Mouse (Mus musculus): ENCODE measurements around the gene Borcs8. TPM values are rescaled to one million over a fixed set of nuclear protein-coding genes. Genes with fewer than 3 reads are reported as not detected.
A peak's percentile ranks its signal among the peaks of the same experiment; 100 is the strongest.

Borcs8 gene
- polyA plus RNA-seq (2014; fragmentation: Nextera tagmentation; extraction: Ambion mirVana): 48.4 and 49.0 TPM in 2 replicates

DNA sequence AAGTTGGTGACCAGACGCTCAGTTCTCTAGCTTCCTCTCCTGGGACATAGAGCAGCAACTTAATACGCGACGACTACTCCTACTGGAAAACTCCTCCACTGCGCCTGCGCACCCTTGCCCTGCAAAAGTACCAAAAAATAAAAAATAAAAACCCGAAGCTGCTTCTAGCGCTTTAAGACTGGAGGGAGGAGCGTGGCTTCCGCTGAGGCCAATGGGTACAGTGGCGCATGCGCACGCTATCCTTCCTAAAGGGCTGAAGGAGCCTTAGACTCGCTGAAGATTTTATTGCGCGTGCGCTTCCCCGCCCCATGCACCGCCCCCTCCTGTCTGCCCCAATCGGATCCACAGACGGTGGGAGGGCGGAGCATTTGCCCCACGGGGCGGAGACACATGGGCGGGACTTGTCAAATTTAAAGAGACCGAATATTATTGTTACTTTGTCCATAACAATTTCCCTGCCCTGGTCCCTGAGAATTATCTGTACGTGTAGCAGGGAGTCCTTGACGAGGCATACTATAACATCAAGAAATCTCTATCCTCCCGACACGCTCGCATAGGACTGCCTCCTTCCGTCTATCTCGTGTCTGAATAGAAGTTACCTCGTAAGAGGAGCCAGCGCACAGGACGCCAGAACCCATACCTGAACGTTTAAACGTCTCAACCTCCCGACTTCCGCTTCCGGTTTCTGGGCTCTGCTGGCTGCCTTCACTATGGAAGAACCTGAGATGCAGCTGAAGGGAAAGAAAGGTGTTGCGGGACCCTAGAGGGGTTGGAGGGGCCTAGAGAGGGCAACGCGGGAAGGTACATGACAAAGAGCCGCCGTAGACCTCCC, at the start of gene Borcs8, which contains the start of the genes Rfxank and Mef2b:
Borcs8 (plus strand) TSS at position 474 of the 832 bp plus-strand sequence.
Rfxank (minus strand) TSS at position 129 of the 832 bp plus-strand sequence.
Mef2b (plus strand) TSS at position 686 of the 832 bp plus-strand sequence.
- peak within 1 kb of the TSS; percentile 61 for H3K27ac ChIP-seq (ENCODE audit: low read depth, low read length)
- no peaks in the 10 kb centered on the region for H3K27me3 ChIP-seq (ENCODE audit: control insufficient read depth, insufficient read depth, low read length)
- H3K9ac ChIP-seq (ENCODE audit: low read depth, low read length): peak within 1 kb of the TSS; percentile 77
- under 1% methylated on average over 46 of the region's 46 CpGs for WGBS
- ATAC-seq (ENCODE audit: low FRiP score) (peak; percentile 97), DNase-seq (ENCODE audit: low spot score) (peak; percentile 100)
- peak within 1 kb of the TSS; percentile 79 for H3K4me3 ChIP-seq (ENCODE audit: low read depth, low read length)
- 0 out of 2 replicates have a peak, but pooled peaks cover 6% of the 10 kb centered on the region for H3K36me3 ChIP-seq (ENCODE audit: control insufficient read depth, insufficient read depth, low read length)
- H3K4me2 ChIP-seq (replicated peaks; ENCODE audit: low read depth, low read length): peak within 1 kb of the TSS; percentile 73
- peaks cover 8% of the 10 kb centered on the region; the same call in 1 of the 2 replicates for H3K4me1 ChIP-seq (replicated peaks; ENCODE audit: control insufficient read depth, insufficient read depth, low read length)
- H3K9me3 ChIP-seq (ENCODE audit: control insufficient read depth, low read length): no peaks in the 10 kb centered on the region

DNA sequence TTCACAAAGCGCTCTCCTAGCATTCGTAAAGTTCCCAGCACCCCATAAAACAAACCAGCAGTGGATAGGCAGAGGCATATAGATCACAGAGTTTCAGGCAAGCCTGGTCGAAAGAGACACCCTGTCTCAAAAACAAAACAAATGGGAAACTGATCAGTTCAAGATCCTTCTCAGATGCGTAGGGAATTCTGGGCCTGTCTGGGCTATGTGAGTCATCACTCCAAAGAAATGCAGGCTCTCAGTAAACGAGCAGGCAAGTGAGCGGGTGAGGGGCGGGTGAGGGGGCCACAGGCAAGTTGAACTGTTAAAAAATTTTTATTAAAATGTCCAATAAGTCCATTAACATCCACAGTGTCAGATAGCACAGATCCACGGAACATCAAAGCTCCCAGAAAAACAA, 46.5 kb upstream of the Borcs8 start:
- whole genome bisulfite sequencing: 72% methylated on average over 8 of the region's 8 CpGs
- Histone ChIP-seq H3K27me3 (ENCODE audit: control insufficient read depth, insufficient read depth, low read length) (peaks cover 19% of the 10 kb centered on the region), H3K27ac (ENCODE audit: low read depth, low read length) (no peak overlapping the region), H3K9me3 (ENCODE audit: control insufficient read depth, low read length) (no peaks in the 10 kb centered on the region; the same call in 1 of the 2 replicates), H3K4me2 (replicated peaks; ENCODE audit: low read depth, low read length) (no peak overlapping the region), H3K4me1 (replicated peaks; ENCODE audit: control insufficient read depth, insufficient read depth, low read length) (0 out of 2 replicates have a peak, but pooled peaks cover 8% of the 10 kb centered on the region), H3K36me3 (ENCODE audit: control insufficient read depth, insufficient read depth, low read length) (peaks cover 10% of the 10 kb centered on the region), H3K4me3 (ENCODE audit: low read depth, low read length) (no peak overlapping the region), H3K9ac (ENCODE audit: low read depth, low read length) (no peak overlapping the region)
- DNase-seq (ENCODE audit: low spot score): no peak
- ATAC-seq (ENCODE audit: low FRiP score): no peak

DNA sequence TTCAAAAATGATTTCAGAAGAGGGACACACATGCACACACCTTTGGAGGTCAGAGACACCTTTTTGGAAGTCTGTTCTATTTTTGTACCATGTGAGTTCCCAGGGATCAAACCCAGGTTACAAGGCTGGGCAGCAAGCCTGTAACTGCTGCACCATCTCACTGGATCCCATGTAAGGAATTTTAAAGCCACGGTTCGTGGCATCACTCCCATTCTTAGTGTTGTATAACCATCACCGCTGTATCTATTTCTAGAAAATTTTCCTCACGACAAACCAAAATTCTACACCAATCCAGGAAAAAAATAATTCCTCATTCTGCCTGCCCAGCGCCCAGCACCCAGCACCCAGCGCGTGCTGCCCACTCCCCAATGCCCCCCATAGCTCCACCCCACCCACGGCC, 40.0 kb upstream of the Borcs8 start:
- H3K9ac ChIP-seq (ENCODE audit: low read depth, low read length): no peak overlapping the region
- DNase-seq (ENCODE audit: low spot score) (no peak), ATAC-seq (ENCODE audit: low FRiP score) (no peak)
- 82% methylated on average over 8 of the region's 8 CpGs for WGBS
- H3K9me3 ChIP-seq (ENCODE audit: control insufficient read depth, low read length): no peaks in the 10 kb centered on the region; the same call in 1 of the 2 replicates
- H3K36me3 ChIP-seq (ENCODE audit: control insufficient read depth, insufficient read depth, low read length): peaks cover 21% of the 10 kb centered on the region
- H3K4me2 ChIP-seq (replicated peaks; ENCODE audit: low read depth, low read length): no peak overlapping the region
- H3K27me3 ChIP-seq (ENCODE audit: control insufficient read depth, insufficient read depth, low read length): no peaks in the 10 kb centered on the region
- H3K27ac ChIP-seq (ENCODE audit: low read depth, low read length): no peak overlapping the region
- H3K4me1 ChIP-seq (replicated peaks; ENCODE audit: control insufficient read depth, insufficient read depth, low read length): no peaks in the 10 kb centered on the region
- no peak overlapping the region for H3K4me3 ChIP-seq (ENCODE audit: low read depth, low read length)

DNA sequence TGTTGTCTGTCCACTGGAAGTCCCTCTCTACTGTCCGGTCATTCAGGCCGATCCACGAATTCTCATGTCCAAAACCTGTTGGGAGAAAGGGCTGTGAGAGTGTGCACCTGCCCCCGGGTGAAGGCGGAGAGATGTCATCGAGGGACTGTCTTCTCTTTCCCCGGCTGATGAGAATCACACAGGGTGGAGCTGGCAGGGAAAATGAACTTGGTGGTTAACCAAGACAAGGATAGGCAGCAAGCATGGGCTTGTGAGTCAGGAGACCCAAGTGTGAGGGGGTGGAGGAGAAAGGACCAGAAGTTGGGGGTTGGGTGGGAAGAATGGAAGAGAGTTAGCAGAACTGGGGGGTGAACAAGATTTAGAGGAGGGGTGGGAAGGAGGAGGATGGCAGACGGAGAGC, 39.1 kb upstream of the Borcs8 start:
- ATAC-seq (ENCODE audit: low FRiP score) (no peak), DNase-seq (ENCODE audit: low spot score) (no peak)
- WGBS: 91% methylated on average over 8 of the region's 8 CpGs
- Histone ChIP-seq H3K4me3 (ENCODE audit: low read depth, low read length) (no peak overlapping the region), H3K4me2 (replicated peaks; ENCODE audit: low read depth, low read length) (no peak overlapping the region), H3K4me1 (replicated peaks; ENCODE audit: control insufficient read depth, insufficient read depth, low read length) (no peaks in the 10 kb centered on the region), H3K27ac (ENCODE audit: low read depth, low read length) (no peak overlapping the region), H3K27me3 (ENCODE audit: control insufficient read depth, insufficient read depth, low read length) (no peaks in the 10 kb centered on the region), H3K36me3 (ENCODE audit: control insufficient read depth, insufficient read depth, low read length) (peaks cover 18% of the 10 kb centered on the region), H3K9ac (ENCODE audit: low read depth, low read length) (no peak overlapping the region), H3K9me3 (ENCODE audit: control insufficient read depth, low read length) (no peaks in the 10 kb centered on the region; the same call in 1 of the 2 replicates)

DNA sequence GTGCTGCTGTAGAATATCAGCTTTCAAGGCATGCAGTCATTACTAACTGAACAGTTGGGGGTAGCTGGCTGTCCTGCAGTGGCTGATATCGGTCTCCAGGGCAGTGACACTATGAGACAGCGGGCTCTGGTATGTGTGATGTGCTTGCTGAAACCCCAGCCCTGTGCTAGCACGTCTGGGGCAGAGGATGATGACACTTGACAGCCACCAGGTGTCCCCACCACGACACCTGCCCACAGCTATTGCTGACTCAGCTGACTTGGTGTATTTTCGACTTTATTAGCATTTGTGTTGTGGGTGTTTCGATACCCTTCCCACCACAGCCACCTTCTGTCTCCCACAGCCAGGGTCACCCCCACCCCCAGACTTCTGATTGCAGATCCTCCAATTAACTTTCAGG, 34.8 kb upstream of the Borcs8 start:
- Histone ChIP-seq H3K27me3 (ENCODE audit: control insufficient read depth, insufficient read depth, low read length) (0 out of 2 replicates have a peak, but pooled peaks cover 1% of the 10 kb centered on the region), H3K27ac (ENCODE audit: low read depth, low read length) (no peak overlapping the region), H3K36me3 (ENCODE audit: control insufficient read depth, insufficient read depth, low read length) (peaks cover 7% of the 10 kb centered on the region; the same call in 1 of the 2 replicates), H3K9ac (ENCODE audit: low read depth, low read length) (no peak overlapping the region), H3K4me3 (ENCODE audit: low read depth, low read length) (no peak overlapping the region), H3K9me3 (ENCODE audit: control insufficient read depth, low read length) (no peaks in the 10 kb centered on the region), H3K4me1 (replicated peaks; ENCODE audit: control insufficient read depth, insufficient read depth, low read length) (no peaks in the 10 kb centered on the region), H3K4me2 (replicated peaks; ENCODE audit: low read depth, low read length) (no peak overlapping the region)
- whole genome bisulfite sequencing: 19% methylated on average over 6 of the region's 6 CpGs
- peak; percentile 52; the same call in 1 of the 2 replicates for ATAC-seq (ENCODE audit: low FRiP score)
- DNase-seq (ENCODE audit: low spot score): peak; percentile 31

DNA sequence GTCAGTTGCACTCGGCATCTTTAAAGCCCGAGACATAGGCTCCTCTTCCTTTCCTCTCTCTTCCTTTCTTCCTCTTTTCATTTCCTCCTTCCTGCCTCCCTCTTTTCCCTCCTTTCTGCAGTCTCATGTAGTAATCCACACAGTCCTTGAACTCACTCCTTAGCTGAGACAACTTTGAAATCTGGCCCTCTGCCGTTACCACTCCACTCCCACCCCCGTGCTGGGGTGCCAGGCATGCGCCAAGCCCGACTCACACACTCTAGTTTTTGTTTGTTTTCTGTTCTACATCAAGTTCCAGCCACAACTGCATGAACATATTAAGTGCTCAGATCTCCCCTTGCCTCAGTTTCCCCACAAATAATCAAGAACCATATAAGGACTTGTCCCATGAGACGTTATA, 34.4 kb upstream of the Borcs8 start:
- H3K27ac ChIP-seq (ENCODE audit: low read depth, low read length): no peak overlapping the region
- H3K4me1 ChIP-seq (replicated peaks; ENCODE audit: control insufficient read depth, insufficient read depth, low read length): no peaks in the 10 kb centered on the region
- H3K9ac ChIP-seq (ENCODE audit: low read depth, low read length): no peak overlapping the region
- H3K36me3 ChIP-seq (ENCODE audit: control insufficient read depth, insufficient read depth, low read length): peaks cover 7% of the 10 kb centered on the region; the same call in 1 of the 2 replicates
- no peaks in the 10 kb centered on the region for H3K9me3 ChIP-seq (ENCODE audit: control insufficient read depth, low read length)
- H3K4me3 ChIP-seq (ENCODE audit: low read depth, low read length): no peak overlapping the region
- 0 out of 2 replicates have a peak, but pooled peaks cover 2% of the 10 kb centered on the region for H3K27me3 ChIP-seq (ENCODE audit: control insufficient read depth, insufficient read depth, low read length)
- DNase-seq (ENCODE audit: low spot score) (no peak), ATAC-seq (ENCODE audit: low FRiP score) (no peak)
- 83% methylated on average over 7 of the region's 7 CpGs for WGBS
- H3K4me2 ChIP-seq (replicated peaks; ENCODE audit: low read depth, low read length): no peak overlapping the region

DNA sequence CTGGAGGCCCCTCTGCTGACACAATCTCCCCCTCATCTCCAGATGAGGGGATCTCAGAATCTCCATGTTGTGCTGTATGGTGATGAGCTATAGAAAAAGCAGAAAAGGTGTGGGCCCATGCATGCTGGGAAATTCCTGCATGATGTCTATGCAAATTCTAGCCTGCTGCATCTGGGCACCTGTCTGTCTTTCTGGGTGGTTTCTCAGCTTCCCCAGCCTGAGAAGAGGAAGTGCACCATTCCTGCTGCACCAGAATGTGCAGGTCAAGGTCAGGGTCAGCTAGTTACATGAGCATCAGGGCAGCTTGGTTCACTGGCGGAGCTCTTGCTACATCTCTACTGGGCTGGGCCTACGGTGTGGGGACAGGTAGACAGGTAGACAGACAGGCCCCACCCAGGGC, 28.8 kb upstream of the Borcs8 start:
- H3K4me1 ChIP-seq (replicated peaks; ENCODE audit: control insufficient read depth, insufficient read depth, low read length): no peaks in the 10 kb centered on the region; the same call in none of the 2 replicates
- peaks cover 13% of the 10 kb centered on the region for H3K36me3 ChIP-seq (ENCODE audit: control insufficient read depth, insufficient read depth, low read length)
- ATAC-seq (ENCODE audit: low FRiP score) (no peak), DNase-seq (ENCODE audit: low spot score) (no peak)
- 87% methylated on average over 2 of the region's 2 CpGs for whole genome bisulfite sequencing
- no peak overlapping the region for H3K27ac ChIP-seq (ENCODE audit: low read depth, low read length)
- H3K27me3 ChIP-seq (ENCODE audit: control insufficient read depth, insufficient read depth, low read length): peaks cover 38% of the 10 kb centered on the region
- no peak overlapping the region for H3K9ac ChIP-seq (ENCODE audit: low read depth, low read length)
- H3K4me3 ChIP-seq (ENCODE audit: low read depth, low read length): no peak overlapping the region
- no peaks in the 10 kb centered on the region; the same call in 1 of the 2 replicates for H3K9me3 ChIP-seq (ENCODE audit: control insufficient read depth, low read length)
- H3K4me2 ChIP-seq (replicated peaks; ENCODE audit: low read depth, low read length): no peak overlapping the region

DNA sequence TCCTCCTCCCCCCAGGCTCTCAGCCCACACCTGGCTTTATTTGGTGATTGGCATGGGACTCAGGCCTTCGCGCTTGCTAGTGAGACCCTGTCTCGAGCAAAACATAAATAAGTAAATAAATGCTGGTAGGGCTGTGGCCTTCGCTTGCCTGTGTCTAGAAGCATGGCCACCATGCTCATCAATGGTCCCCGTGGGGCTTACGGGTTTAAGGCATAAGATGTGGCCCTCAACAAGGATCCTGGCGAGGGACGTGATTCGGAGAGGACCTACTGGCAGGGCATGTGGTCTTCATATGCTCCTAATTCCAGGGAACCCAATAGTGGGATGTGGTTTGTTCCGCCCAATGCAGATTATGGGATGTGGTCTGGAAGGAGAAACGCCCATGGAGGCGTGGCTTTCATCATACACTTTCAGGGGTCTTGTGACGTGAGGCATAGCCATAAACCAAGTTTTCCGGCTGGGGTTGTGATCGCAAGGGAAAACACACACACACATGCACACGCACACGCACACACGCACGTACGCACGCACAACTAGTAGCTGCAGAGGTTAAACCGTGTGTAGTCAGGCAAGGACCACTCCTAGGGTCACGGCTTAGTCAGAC, 28.0 kb upstream of the Borcs8 start:
- 55% methylated on average over 23 of the region's 23 CpGs for WGBS

More for the DNA sequence above, 28.0 kb upstream of the Borcs8 start:
- Histone ChIP-seq H3K27me3 (ENCODE audit: control insufficient read depth, insufficient read depth, low read length) (peaks cover 45% of the 10 kb centered on the region), H3K27ac (ENCODE audit: low read depth, low read length) (no peak overlapping the region), H3K9ac (ENCODE audit: low read depth, low read length) (no peak overlapping the region), H3K4me3 (ENCODE audit: low read depth, low read length) (no peak overlapping the region), H3K4me1 (replicated peaks; ENCODE audit: control insufficient read depth, insufficient read depth, low read length) (no peaks in the 10 kb centered on the region; the same call in none of the 2 replicates), H3K4me2 (replicated peaks; ENCODE audit: low read depth, low read length) (no peak overlapping the region), H3K36me3 (ENCODE audit: control insufficient read depth, insufficient read depth, low read length) (peaks cover 13% of the 10 kb centered on the region), H3K9me3 (ENCODE audit: control insufficient read depth, low read length) (no peaks in the 10 kb centered on the region; the same call in 1 of the 2 replicates)
- DNase-seq (ENCODE audit: low spot score) (no peak), ATAC-seq (ENCODE audit: low FRiP score) (no peak)

All from hindbrain, embryonic 11.5 days (tissue).